Mouse (Mus musculus): ENCODE results near the gene Itgae.
"Not testable (repeated sequence)": the region's sequence is repeated elsewhere in the genome, so short reads cannot be mapped to it uniquely, and the experiment has no call there.

Itgae gene

GRCm38 (mm10) chr11:73094231-73094995 is 4.0 kb downstream of the Itgae start:
- DNase-seq (ENCODE audit: low spot score), result no peak

DNA sequence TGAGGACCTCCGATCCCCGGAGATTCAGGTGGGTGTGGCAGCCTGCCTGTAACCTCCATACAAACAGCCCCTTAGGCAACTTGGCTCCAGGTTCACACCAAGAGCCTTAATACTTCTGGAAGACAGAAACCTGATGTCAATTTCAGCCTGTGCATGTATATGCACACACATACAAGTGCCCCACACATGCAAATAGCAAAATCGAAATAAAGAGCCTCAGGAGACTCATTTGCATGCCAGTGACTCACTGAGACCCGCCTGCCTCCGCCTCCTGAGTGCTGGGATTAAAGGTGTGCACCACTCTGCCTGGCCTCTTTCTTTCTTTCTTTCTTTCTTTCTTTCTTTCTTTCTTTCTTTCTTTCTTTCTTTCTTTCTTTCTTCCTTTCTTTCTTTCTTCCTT is 8.5 kb downstream of the Itgae start:
- no peak for DNase-seq (ENCODE audit: low spot score)

- no peak for DNase-seq (ENCODE audit: low spot score)
Observed at GRCm38 (mm10) chr11:73099976-73100750, 9.8 kb downstream of the Itgae start.

GRCm38 (mm10) chr11:73101308-73101707 is 10.9 kb downstream of the Itgae start:
- DNase-seq (ENCODE audit: low spot score), result no peak

GRCm38 (mm10) chr11:73105246-73105645 is 14.9 kb downstream of the Itgae start:
- DNase-seq (ENCODE audit: low spot score), result no peak

DNA sequence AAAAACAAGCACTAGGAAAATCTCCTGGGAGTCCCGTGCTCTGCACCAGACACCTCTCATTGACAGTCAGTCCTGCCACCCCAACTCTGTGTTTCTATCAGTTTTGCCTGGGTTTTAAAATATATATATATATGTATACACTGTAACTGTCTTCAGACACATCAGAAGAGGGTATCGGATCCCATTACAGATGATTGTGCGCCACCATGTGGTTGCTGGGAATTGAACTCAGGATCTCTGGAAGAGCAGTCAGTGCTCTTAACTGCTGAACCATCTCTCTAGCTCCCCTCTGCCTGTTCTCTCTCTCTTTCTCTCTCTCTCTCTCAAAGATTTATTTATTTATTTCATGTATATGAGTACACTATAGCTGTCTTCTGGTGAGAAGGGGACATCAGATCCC is 17.0 kb downstream of the Itgae start:
- DNase-seq (ENCODE audit: low spot score), result not testable (repeated sequence)

GRCm38 (mm10) chr11:73108195-73108897 is 18.0 kb downstream of the Itgae start:
- no peak for DNase-seq (ENCODE audit: low spot score)

DNA sequence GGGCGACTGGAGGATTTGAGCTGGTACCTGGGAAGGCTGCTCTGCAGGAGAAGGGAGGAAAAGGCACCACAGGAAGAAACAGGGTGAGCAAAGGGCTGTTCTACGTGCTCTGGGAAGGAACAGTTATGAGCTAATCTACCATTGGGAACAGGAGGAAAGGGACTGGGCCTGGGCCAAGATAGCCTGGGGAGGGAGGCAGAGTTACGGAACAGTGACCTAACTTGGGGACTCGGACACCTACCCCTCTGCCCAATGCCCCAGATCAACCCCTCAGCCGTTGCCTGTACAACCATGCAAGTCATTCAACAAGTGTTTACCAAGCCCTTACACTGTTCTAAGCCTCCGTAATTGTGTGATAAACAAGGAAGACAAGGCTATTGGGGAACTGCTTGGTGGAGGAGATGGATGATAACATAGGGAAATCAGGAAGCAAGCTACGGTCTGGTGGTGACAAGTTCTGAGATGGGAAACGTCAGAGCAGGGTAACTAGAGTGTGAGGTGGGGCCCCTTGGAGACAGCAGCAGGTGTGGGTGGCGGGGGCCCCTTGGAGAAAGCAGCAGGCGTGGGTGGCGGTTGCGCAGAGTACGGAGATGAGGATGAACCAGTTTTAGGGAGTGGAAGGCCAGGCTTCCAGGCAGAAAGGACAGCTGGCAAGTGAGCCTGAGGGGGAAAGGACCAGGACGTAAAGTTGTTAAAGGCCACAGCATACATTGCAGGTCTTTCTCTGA is 18.7 kb downstream of the Itgae start:
- DNase-seq (ENCODE audit: low spot score), result no peak

DNA sequence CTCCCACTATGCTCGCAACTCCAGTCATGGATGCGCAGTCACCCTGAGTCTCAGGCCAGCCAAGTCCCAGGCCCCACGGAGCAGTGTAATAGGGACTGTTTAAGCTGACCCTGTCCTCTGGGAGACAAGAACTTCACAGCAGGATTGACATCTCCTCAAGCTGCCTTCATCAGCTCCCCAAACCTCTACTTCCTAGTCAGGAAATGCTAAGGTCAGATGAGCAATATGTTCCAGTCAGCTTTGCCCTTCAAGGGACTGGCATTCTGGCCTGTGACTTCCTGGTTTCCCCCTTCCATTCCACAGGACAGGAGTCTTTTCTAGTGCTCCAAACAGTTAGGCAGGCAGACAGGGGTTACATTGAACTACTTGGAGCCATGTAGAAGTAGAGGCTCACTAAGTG is 19.6 kb downstream of the Itgae start:
- DNase-seq (ENCODE audit: low spot score), result no peak

DNA sequence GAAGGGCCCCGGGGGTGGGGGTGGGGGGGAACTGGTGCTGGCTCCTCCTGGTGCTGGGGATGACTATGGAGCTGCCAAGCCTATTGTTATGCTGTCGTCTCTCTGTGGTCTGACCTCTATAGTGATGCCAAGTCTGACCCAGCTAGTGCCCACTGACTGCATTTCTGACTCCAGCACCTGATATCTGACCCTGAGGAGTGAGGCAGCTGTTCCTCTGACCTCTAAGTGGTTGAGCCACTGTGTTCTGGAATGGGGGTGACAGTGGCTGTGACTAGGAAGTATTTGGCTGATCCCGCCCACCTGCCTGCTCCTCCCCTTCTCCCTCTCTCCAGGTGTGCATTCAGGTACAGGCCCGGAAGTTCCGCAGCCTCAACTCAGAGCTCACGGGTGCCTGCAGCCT is 21.0 kb downstream of the Itgae start:
- no peak for DNase-seq (ENCODE audit: low spot score)

DNA sequence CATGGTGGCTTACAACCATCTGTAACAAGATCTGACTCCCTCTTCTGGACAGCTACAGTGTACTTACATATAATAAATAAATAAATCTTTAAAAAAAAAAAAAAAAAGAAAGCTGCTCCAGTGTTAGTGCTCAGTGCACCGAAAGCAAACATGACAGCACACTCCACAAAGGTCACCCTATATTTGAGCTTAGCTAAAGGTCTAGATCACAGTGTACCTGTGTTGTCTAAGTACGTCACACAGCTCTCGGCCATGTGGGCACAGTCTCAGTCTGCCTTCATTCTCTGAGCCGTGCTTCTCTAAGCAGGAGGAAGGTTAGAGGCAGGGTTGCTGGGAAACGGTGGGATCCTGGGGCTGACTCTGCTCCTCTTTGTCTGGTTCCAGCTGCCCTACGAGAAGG is 36.1 kb downstream of the Itgae start:
- no peak for DNase-seq (ENCODE audit: low spot score)

GRCm38 (mm10) chr11:73131020-73131419 is 40.6 kb downstream of the Itgae start:
- DNase-seq (ENCODE audit: low spot score), result peak; percentile 37

GRCm38 (mm10) chr11:73132999-73133398 is 42.6 kb downstream of the Itgae start:
- DNase-seq (ENCODE audit: low spot score), result no peak

GRCm38 (mm10) chr11:73134222-73134621 is 43.8 kb downstream of the Itgae start:
- no peak for DNase-seq (ENCODE audit: low spot score)

DNA sequence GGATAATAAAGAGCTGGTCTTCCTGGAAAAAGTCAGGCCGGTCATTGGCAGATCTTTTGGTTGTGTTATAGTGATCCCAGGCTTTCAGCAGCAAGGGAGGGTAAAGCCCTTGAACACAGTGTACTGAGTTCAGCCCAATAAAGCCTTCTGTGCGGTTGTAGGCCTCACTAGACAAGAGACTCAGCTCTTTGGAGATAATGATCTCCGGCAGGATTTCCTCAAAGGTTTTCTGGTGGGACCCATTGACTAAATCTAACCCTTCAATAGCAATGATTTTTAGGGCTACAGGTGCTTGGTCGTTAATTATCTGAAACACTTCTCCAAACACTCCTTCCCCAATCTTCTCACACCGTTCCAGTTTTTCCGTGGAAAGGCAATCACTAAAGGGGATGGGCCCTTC is 46.2 kb downstream of the Itgae start:
- no peak for DNase-seq (ENCODE audit: low spot score)

DNA sequence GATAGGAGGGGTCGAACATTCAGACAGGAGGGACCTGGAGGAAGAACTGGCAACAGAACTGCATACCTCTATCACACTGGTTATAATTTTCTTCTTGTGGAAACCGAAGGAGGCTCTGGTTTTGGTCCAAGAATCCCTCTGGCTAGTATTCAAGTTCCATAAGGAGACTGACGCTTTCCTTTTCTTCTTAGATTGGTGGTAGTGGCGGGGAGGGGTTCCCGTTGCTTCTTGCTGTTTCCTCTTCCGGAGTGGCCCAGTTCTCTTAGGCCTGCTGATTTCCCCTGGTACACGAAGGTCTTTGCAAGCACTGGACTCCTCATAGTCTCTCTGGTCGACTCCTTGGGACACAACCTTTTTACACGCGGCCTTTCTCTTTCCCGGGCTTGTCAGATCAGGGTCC is 46.7 kb downstream of the Itgae start:
- no peak for DNase-seq (ENCODE audit: low spot score)

DNA sequence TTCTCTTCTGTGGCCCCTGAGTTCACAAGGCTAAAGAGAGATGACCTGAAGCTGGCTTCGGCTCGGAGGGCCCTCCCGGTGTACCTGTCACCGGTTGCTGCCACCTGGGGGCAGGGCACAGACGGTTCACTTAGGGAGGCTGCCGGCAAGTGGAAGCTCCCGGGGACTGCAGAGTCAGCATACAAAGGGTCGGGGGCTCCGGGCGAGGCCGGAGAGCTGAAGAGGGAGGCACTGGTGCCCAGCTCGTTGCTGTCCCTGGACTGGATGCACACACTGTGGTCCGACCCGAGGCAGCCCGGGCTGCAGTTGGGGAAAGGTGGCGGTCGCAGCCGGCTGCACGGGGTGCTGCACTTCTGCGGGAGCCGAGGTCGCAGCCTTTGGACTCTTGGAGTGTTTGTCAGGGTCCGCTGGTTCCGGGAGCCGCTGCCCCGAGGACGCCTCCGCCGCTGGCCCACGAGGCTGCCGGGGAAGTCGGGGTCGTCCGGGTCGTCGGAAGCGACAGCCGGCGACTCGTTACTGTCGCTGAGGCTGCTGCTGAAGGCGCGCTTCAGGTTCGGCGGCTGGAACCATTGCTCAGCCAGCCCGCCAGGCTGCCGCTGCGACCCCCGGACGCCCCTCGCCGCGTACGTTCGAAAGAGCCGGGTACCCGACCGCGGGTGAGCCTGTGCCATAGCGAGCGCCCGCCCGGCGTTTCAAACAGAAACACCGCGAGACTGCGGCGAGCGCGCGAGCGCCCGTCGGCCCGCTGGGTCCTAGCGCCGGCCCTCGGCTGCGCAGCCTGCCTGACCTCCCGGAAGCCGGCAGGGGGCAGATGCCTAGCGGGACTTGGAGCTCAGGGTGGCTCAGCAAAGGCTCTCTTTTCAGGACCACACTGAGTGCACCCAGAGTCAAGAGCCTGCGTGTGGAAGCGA is 47.5 kb downstream of the Itgae start, which contains the start of gene Haspin:
TSS of gene Haspin (minus strand) at position 704 of the 911 bp plus-strand sequence.
- peak; percentile 94 for DNase-seq (ENCODE audit: low spot score)

- DNase-seq (ENCODE audit: low spot score), result peak; percentile 83
Observed at GRCm38 (mm10) chr11:73144261-73144681, 53.9 kb downstream of the Itgae start.

GRCm38 (mm10) chr11:73146026-73146974 is 55.9 kb downstream of the Itgae start:
- no peak for DNase-seq (ENCODE audit: low spot score)

GRCm38 (mm10) chr11:73146975-73147365 is 56.6 kb downstream of the Itgae start:
- no peak for DNase-seq (ENCODE audit: low spot score)
